Comparison of ENCODE assay signal across 21 mouse cellular contexts in genomic region chr5:135129747-135130146, GRCm38 (mm10). TPM values are rescaled to one million over a fixed set of nuclear protein-coding genes. Genes with fewer than 3 reads are reported as not detected.
"Had no signal": no experiment of that assay in that cellular context is flagged by ENCODE, and none has a peak within 500 bp of the region (broad histone marks: within the 10 kb centered on the region; RNA-seq: fewer than 3 reads in every experiment).

No protein-coding gene starts in this region.

- ATAC-seq: forebrain, embryonic 13.5 days; forebrain, embryonic 14.5 days; forebrain, embryonic 15.5 days; forebrain, embryonic 16.5 days; forebrain, postnatal 0 days had no signal

- DNase-seq: cerebellum, adult 9-11 months; cerebellum, postnatal 10 days; cerebellum, postnatal 14 days; cerebellum, postnatal 25 days; cerebellum, postnatal 36 days; embryo, embryonic 11 days; forebrain, postnatal 0 days; gastrocnemius, adult 2 months; gastrocnemius, postnatal 10 days; gastrocnemius, postnatal 14 days; gastrocnemius, postnatal 25 days; gastrocnemius, postnatal 36 days; heart, adult 11 months; heart, adult 18-20 months; heart, adult 2 months had no signal

RNA-seq across cellular contexts. Expression of gene Mlxipl, which starts 40.1 kb away (rescaled TPM):
- total RNA-seq: common myeloid progenitor, adult 5-6 weeks had no signal

RNA-seq across cellular contexts. Expression of gene Vps37d, which starts 51.7 kb away (rescaled TPM):
- total RNA-seq: common myeloid progenitor, adult 5-6 weeks; granulocyte monocyte progenitor cell, adult 5-6 weeks had no signal
